Mouse (Mus musculus) spleen, postnatal 4 days (tissue): Measurements from ENCODE around the gene Klf7.
"Not testable (repeated sequence)": the region's sequence is repeated elsewhere in the genome, so short reads cannot be mapped to it uniquely, and the experiment has no call there.

ENCODE experiments used
- DNase-seq, 2 experiments: peaks; one replicate each; pipeline ENCODE4 v3.0.0; 2022; ENCODE audit warnings: low spot score in 2 of 2

The Klf7 gene

GRCm38 (mm10) chr1:64121559-64122465, at the start of gene Klf7:
Klf7 (minus strand) TSS chr1:64122282.
- peak; percentile 91 to 92 for DNase-seq

- DNase-seq: no peak
These were observed 42.5 kb upstream of the Klf7 start for GRCm38 (mm10) chr1:64164526-64165062.

- no peak for DNase-seq
These were observed 36.7 kb upstream of the Klf7 start for GRCm38 (mm10) chr1:64158766-64159165.

- no peak for DNase-seq
These were observed 27.1 kb upstream of the Klf7 start for GRCm38 (mm10) chr1:64149185-64149584.

GRCm38 (mm10) chr1:64142691-64143445, 20.8 kb upstream of the Klf7 start:
- DNase-seq: no peak

GRCm38 (mm10) chr1:64134439-64134838, 12.4 kb upstream of the Klf7 start:
- DNase-seq: no peak

- DNase-seq: no peak
These were observed 4.7 kb upstream of the Klf7 start for GRCm38 (mm10) chr1:64126822-64127221.

GRCm38 (mm10) chr1:64122466-64122830, 366 bp upstream of the Klf7 start:
- DNase-seq: no peak

GRCm38 (mm10) chr1:64120811-64121515, 1.1 kb downstream of the Klf7 start:
- DNase-seq: peak; percentile 21 to 70

GRCm38 (mm10) chr1:64120421-64120810, 1.7 kb downstream of the Klf7 start:
- DNase-seq: no peak

- no peak for DNase-seq
These were observed 2.2 kb downstream of the Klf7 start for GRCm38 (mm10) chr1:64119851-64120250.

GRCm38 (mm10) chr1:64119358-64119794, 2.7 kb downstream of the Klf7 start:
- no peak for DNase-seq

- no peak for DNase-seq
These were observed 3.6 kb downstream of the Klf7 start for GRCm38 (mm10) chr1:64118285-64119170.

- DNase-seq: no peak
These were observed 4.4 kb downstream of the Klf7 start for GRCm38 (mm10) chr1:64117478-64118284.

GRCm38 (mm10) chr1:64116746-64117455, 5.2 kb downstream of the Klf7 start:
- no peak for DNase-seq

- DNase-seq: no peak
These were observed 7.5 kb downstream of the Klf7 start for GRCm38 (mm10) chr1:64114579-64114978.

GRCm38 (mm10) chr1:64108653-64109052, 13.4 kb downstream of the Klf7 start:
- DNase-seq: not testable (repeated sequence)

- DNase-seq: no peak
These were observed 14.6 kb downstream of the Klf7 start for GRCm38 (mm10) chr1:64107526-64107925.

- no peak for DNase-seq
These were observed 16.0 kb downstream of the Klf7 start for GRCm38 (mm10) chr1:64106127-64106526.
